Mouse (Mus musculus) thymus, adult 2 months (tissue): ENCODE measurements around the gene Unc13d. TPM values are rescaled to one million over a fixed set of nuclear protein-coding genes. Genes with fewer than 3 reads are reported as not detected.
"Not testable (repeated sequence)": the region's sequence is repeated elsewhere in the genome, so short reads cannot be mapped to it uniquely, and the experiment has no call there.

Experiments used
- DNase-seq: peaks from one replicate; pipeline ENCODE4 v3.0.0; 2021
- H3K27ac ChIP-seq: fragments of 200-500 bp; 2 replicates; pipeline ENCODE4 v1.5.1; 2012; ENCODE audit warnings: low read length, control low read depth; ENCODE audit not compliant: control insufficient read depth, insufficient read depth
- H3K27me3 ChIP-seq: fragments of 200-500 bp; 2 replicates; pipeline ENCODE4 v1.6.1; 2012; ENCODE audit warnings: mild to moderate bottlenecking, low read length, moderate library complexity, mixed read lengths; ENCODE audit not compliant: control insufficient read depth, insufficient read depth
- H3K36me3 ChIP-seq: fragments of 200-500 bp; 2 replicates; pipeline ENCODE4 v1.6.1; 2012; ENCODE audit warnings: mild to moderate bottlenecking, low read length, moderate library complexity; ENCODE audit not compliant: control insufficient read depth, insufficient read depth
- H3K4me1 ChIP-seq: fragments of 200-500 bp; replicated peaks from 2 replicates; pipeline ENCODE4 v1.6.1; 2012; ENCODE audit warnings: low read length; ENCODE audit not compliant: control insufficient read depth, insufficient read depth
- H3K4me3 ChIP-seq: fragments of 200-500 bp; 2 replicates; pipeline ENCODE4 v1.5.1; 2012; ENCODE audit warnings: mild to moderate bottlenecking, low read length, control low read depth, moderate library complexity; ENCODE audit not compliant: control insufficient read depth, insufficient read depth
- CTCF ChIP-seq: fragments of 200-500 bp; IDR thresholded peaks from 2 replicates; pipeline ENCODE4 v1.5.1; 2012; ENCODE audit warnings: mild to moderate bottlenecking, control low read depth, low read length, moderate library complexity, borderline replicate concordance; ENCODE audit not compliant: control insufficient read depth, poor library complexity, insufficient read depth; ENCODE audit errors: extremely low read depth
- POLR2A ChIP-seq: fragments of 200-500 bp; IDR thresholded peaks from 2 replicates; pipeline ENCODE4 v1.6.1; 2012; ENCODE audit warnings: mild to moderate bottlenecking, low read length, control low read depth, moderate library complexity; ENCODE audit not compliant: control insufficient read depth, poor library complexity, insufficient read depth; ENCODE audit errors: extremely low read depth
- WGBS: fragments of 180-500 bp; shearing (Covaris S2); methylation state at CpG from one replicate; pipeline ENCODE4 v1.1.7; 2018; 5-methylcytosine and 5-hydroxymethylcytosine counted together
- polyA plus RNA-seq: library from polyadenylated mRNA; depleted of rRNA; stranded (reverse); fragments of >200 nt; gene quantifications from 2 replicates; pipeline ENCODE4 v1.2.3, GENCODE M21; 2012

The Unc13d gene
- polyA plus RNA-seq, 1 experiment: 95.3 TPM

GRCm38 (mm10) chr11:116093771-116094565, 16.2 kb upstream of the Unc13d start:
- H3K4me1 ChIP-seq: no peaks in the 10 kb centered on the region
- WGBS: 39% methylated on average over 16 of the region's 16 CpGs
- DNase-seq: no peak
- H3K27me3 ChIP-seq: no peaks in the 10 kb centered on the region
- H3K27ac ChIP-seq: no peak overlapping the region
- no peak overlapping the region for H3K4me3 ChIP-seq
- no peak for TF ChIP-seq POLR2A
- no peak for TF ChIP-seq CTCF
- no peaks in the 10 kb centered on the region for H3K36me3 ChIP-seq

GRCm38 (mm10) chr11:116092959-116093358, 15.2 kb upstream of the Unc13d start:
- not testable (repeated sequence) for H3K4me3 ChIP-seq, H3K36me3 ChIP-seq, DNase-seq, H3K4me1 ChIP-seq, H3K27ac ChIP-seq, H3K27me3 ChIP-seq
- WGBS: 95% methylated on average over 6 of the region's 6 CpGs

GRCm38 (mm10) chr11:116091591-116091990, 13.8 kb upstream of the Unc13d start:
- WGBS: 95% methylated on average over 6 of the region's 6 CpGs
- no peaks in the 10 kb centered on the region for H3K36me3 ChIP-seq
- H3K4me3 ChIP-seq: no peak overlapping the region
- DNase-seq: no peak
- H3K27ac ChIP-seq: no peak overlapping the region
- no peak for TF ChIP-seq CTCF
- no peak for TF ChIP-seq POLR2A
- H3K4me1 ChIP-seq: peaks cover 5% of the 10 kb centered on the region
- no peaks in the 10 kb centered on the region for H3K27me3 ChIP-seq

GRCm38 (mm10) chr11:116089545-116089944, 11.8 kb upstream of the Unc13d start:
- Histone ChIP-seq H3K4me1 (peaks cover 9% of the 10 kb centered on the region), H3K36me3 (no peaks in the 10 kb centered on the region), H3K4me3 (no peak overlapping the region), H3K27me3 (no peaks in the 10 kb centered on the region), H3K27ac (no peak overlapping the region)
- TF ChIP-seq POLR2A: no peak
- no peak for TF ChIP-seq CTCF
- 95% methylated on average over 6 of the region's 6 CpGs for WGBS
- no peak for DNase-seq

GRCm38 (mm10) chr11:116088741-116089394, 11.1 kb upstream of the Unc13d start:
- H3K36me3 ChIP-seq: no peaks in the 10 kb centered on the region
- peaks cover 9% of the 10 kb centered on the region for H3K4me1 ChIP-seq
- H3K4me3 ChIP-seq: no peak overlapping the region
- no peaks in the 10 kb centered on the region for H3K27me3 ChIP-seq
- WGBS: 61% methylated on average over 11 of the region's 11 CpGs
- DNase-seq: no peak
- no peak overlapping the region for H3K27ac ChIP-seq
- TF ChIP-seq CTCF: no peak
- no peak for TF ChIP-seq POLR2A

GRCm38 (mm10) chr11:116088188-116088587, 10.4 kb upstream of the Unc13d start:
- Histone ChIP-seq H3K4me1 (peaks cover 9% of the 10 kb centered on the region), H3K36me3 (peaks cover 5% of the 10 kb centered on the region), H3K27me3 (no peaks in the 10 kb centered on the region), H3K4me3 (no peak overlapping the region), H3K27ac (no peak overlapping the region)
- 89% methylated on average over 8 of the region's 8 CpGs for WGBS
- DNase-seq: no peak
- no peak for TF ChIP-seq CTCF
- TF ChIP-seq POLR2A: no peak
